Mouse (Mus musculus): ENCODE measurements around the gene Unc79. TPM values are rescaled to one million over a fixed set of nuclear protein-coding genes. Genes with fewer than 3 reads are reported as not detected.

Unc79 gene
- not detected in 4 replicates for total RNA-seq (2023; ENCODE audit: inconsistent age)

DNA sequence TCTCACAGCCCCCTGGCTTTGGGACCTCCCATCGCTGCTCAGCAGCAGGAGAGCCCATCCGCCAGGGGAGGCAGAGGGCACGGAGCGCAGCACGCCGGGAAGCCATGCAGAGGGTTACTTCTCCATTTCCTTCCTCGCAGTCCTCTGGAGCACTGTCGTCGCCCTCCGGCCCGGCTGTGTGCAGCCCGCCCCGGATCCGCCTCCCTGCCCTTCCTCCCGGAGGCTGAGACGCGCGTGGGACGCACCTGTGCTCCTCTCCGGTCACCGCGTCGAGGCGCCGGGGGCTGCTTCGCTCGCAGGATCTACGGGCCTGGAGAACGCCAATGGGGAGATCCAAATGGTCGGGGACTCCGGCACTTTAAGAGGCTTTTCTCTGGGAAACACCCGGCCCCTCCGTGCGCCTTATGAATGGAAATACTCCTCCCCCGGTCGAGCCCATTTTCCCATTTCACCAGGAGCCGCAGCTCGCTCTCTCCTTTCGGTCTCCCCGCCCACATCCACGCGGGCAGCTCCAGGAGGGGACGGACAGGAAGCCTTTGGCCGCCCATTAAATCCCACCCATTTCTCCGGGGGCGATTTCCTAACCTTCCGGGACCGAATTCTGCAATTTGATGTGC, at the start of gene Unc79:
Gene Unc79 (plus strand): TSS at position 82 of the 617 bp plus-strand sequence.

DNA sequence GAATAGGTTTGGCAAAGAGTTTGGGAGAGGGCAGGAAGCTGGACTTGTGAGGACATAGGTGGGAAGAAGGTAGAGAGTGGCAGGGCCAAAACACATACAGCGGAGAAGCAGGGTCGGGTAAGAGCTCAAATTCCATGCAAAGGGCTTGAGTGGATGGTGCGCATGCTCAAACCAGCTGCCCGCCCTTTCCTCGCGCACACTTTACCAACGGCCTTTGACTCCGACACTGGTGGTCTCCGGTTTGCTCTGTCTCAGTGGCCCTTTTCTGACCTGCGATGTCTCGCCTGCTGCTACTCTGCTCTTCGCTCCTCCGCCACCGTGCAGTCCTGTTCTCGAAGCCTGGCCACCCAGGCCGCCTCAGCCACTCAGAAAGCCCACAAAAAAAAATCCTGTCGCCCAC, 49.6 kb upstream of the Unc79 start, which contains the start of gene Cox8c:
Gene Cox8c (plus strand): TSS at position 226 of the 400 bp plus-strand sequence.

Other genes with a start within 250 kb of the Unc79 start
- gene Itpk1, start 243.9 kb upstream of the Unc79 start, total RNA-seq (2023; ENCODE audit: inconsistent age), result 21.7 to 37.4 TPM (median 27.3 TPM) in 4 replicates
- gene Moap1, start 205.2 kb upstream of the Unc79 start, total RNA-seq (2023; ENCODE audit: inconsistent age), result 12.2 to 18.1 TPM (median 13.1 TPM) in 4 replicates
- gene Tmem251, start 205.1 kb upstream of the Unc79 start, total RNA-seq (2023; ENCODE audit: inconsistent age), result 33.9 to 37.1 TPM (median 34.8 TPM) in 4 replicates
- not detected in 4 replicates for gene Gm28051, start 191.1 kb upstream of the Unc79 start, total RNA-seq (2023; ENCODE audit: inconsistent age)
- gene Gon7, start 191.1 kb upstream of the Unc79 start, total RNA-seq (2023; ENCODE audit: inconsistent age), result 26.8 to 33.8 TPM (median 29.3 TPM) in 4 replicates
- 19.4 to 24.7 TPM (median 21.0 TPM) in 4 replicates for gene Ubr7, start 190.9 kb upstream of the Unc79 start, total RNA-seq (2023; ENCODE audit: inconsistent age)
- gene Gm20604, start 190.2 kb upstream of the Unc79 start, total RNA-seq (2023; ENCODE audit: inconsistent age), result 6.5 to 7.8 TPM (median 6.9 TPM) in 4 replicates
- gene Btbd7, start 70.4 kb upstream of the Unc79 start, total RNA-seq (2023; ENCODE audit: inconsistent age), result 36.3 to 44.1 TPM (median 41.2 TPM) in 4 replicates
- gene Cox8c, start 49.5 kb upstream of the Unc79 start, total RNA-seq (2023; ENCODE audit: inconsistent age), result not detected in 4 replicates

Data from B cell, adult (primary cell).